Mouse (Mus musculus) ZHBTc4 (cell line): Measurements from ENCODE around the gene Unkl.
A peak's percentile ranks its signal among the peaks of the same experiment; 100 is the strongest.

ENCODE experiments used
- DNase-seq: peaks from one replicate; pipeline ENCODE4 v3.0.0-alpha.2; 2011; ENCODE audit warnings: low read depth, low spot score

Gene Unkl

DNA sequence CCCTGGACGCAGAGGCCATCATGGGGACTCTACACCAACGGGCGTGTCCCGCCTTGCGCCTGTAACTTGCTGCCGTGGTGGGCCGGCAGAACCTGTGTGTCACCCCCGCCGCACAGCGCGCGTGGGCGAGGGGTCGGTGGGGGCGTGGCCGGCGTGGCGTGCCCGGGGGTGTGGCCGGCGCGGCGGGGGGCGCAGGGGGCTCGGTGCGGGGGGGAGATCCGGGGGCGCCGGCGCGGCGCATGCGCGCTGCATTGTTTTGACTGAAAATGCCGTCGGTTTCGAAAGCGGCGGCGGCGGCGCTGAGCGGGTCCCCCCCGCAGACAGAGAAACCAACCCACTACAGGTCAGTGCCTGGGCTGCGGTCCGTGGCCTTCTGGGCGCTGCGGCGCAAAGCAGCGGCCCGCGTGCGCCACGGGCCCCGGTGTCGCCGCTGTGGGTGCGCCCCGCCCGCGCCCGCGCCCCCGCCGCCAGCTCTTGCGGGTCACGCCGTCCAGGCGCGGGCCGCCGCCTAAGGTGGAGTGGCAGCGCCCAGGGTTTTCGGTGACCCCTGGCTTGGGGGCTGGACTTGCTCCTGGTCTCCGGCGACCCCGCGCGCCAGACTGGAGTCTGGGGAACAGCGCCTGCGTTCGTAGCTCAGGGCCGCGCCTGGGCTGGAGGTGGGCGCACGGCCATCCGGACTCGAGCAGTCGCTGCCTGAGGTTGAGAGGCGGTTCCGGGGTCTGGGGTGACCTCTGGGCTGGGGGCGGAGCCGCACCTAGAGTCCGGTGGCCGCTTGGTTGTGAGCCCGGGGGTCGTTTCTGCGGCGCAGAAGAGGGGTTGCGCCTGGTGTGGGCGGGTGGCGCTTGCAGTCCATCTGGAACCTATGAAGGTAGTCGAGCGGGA lies at the start of gene Unkl:
Gene Unkl (plus strand): TSS at position 248 of the 882 bp plus-strand sequence.
- peak; percentile 74 for DNase-seq

DNA sequence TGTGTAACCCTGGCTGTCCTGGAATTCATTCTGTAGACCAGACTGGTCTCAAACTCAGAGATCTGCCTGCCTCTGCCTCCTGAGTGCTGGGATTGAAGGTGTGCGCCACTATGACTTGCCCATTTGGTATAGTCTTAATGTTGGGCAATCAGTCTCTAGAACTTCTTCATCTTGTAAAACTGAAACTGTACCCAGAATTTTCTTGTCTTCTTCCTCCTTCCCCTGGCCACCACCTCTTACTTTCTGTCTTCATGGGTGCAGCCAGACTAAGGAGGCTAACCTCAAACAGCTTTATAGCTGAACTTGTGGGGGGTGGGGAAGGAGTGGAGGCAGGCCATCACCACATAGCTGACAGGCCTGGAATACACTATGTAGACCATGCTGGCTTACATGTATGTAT lies 49.4 kb upstream of the Unkl start:
- DNase-seq = no peak

DNA sequence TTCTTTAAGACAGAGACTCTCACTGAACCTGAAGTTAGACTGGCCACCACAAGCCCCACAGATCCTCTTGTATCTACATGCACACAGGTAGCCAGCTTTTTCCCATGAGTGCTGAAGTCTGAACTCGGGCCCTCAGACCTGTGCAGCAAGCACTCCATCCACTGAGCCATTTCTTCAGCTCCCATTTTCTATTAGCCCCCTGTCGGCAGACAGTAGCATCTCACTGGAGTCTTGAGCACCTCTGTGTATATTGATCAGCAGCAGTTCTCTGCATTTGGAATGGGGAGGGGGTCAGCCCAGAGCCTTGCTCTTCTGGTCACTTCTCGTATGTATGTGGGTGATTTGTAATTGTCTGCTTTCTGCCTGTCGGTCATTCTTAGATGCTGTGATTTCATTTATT lies 48.2 kb upstream of the Unkl start:
- DNase-seq = peak; percentile 72

DNA sequence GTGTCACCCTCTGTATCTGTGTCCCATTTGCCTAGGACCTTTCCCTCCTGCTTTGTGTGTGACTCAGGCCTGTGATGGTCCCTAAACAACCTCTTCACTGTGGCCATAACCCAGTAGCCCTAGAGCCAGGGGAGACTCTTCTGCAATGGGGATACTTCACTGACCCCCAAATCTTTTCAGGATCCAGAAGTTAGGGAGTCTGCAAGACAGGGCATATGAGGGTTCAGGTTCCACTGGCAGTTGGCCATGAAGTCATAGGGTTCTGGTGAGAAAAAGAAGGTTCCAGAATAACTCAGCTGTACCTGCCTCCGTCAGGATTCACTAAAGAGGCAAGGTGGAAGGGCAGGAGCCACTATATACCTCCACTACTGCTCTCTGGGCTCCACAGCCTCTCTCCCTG lies 26.0 kb upstream of the Unkl start, which contains the start of gene Ccdc154:
Gene Ccdc154 (plus strand): TSS at position 301 of the 400 bp plus-strand sequence.
- DNase-seq = no peak

DNA sequence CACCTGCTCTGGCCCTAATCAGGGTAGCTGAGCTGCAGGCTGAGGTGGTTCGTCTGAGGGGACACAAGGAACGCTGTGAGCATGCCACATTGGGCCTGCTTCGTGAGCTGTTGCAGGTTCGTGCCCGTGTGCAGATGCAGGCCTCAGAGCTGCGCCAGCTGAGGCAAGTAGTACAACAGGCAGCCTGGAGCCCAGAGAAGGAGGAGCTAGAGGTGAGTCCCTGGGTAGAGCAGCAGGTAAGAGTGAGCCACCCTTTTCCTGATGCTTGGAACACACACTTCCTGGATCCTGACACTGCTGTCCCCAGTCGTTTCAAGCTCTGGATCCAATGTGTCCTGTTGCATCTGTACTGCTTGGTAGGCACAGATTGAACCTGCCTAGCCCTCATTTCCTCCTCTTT lies 24.8 kb upstream of the Unkl start:
- no peak for DNase-seq

DNA sequence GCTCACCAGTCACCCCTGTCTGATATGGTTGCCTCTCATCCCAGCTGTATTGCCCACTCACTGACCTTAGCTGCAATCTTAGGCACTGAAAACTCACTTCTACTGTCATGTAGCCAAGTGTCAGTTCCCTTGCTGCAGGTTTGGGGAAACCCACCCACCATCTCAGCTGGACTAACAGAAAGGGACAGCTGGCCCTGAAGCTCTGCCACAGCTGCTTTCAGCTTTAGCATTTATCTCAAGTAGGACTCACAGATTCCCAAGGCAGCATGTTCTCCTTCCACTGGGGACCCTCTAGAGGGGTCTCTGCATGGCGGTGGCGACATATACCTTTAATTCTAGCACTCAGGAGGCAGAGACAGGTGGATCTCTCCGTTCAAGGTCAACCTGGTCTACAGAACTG lies 23.4 kb upstream of the Unkl start:
- no peak for DNase-seq

DNA sequence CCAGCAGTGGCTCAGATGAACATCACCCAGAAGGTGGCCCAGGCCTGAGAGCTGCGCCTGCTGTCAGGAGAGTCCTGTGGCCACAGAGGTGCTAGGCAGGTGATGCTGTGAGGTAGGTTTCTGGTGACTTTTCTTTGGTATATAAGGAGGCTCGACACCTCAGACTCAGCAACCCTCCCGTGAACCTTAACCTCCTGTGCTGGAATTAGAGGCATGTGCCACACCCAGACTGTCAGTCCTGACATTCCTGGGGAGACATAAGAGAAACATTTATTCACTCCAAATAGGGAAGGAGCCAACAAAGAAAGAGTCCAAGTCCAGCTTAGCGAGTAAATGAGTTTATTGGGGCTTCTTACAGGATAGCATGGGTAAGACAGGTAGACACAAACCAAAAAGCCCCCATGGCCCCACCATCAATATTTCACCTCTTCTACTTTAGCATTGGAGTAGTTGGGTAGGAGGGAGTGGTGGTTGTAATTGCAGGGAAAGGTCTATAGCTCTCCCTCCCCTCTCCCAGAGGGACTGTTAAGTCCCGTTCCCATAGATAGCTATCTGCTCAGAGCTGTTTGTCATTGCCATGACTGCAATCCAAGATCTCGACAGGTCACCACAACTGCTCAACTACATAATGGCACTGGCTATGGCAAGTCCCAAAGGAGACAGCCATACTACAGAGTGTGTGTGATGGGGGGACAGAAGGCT lies 22.1 kb upstream of the Unkl start:
- DNase-seq = peak; percentile 46

DNA sequence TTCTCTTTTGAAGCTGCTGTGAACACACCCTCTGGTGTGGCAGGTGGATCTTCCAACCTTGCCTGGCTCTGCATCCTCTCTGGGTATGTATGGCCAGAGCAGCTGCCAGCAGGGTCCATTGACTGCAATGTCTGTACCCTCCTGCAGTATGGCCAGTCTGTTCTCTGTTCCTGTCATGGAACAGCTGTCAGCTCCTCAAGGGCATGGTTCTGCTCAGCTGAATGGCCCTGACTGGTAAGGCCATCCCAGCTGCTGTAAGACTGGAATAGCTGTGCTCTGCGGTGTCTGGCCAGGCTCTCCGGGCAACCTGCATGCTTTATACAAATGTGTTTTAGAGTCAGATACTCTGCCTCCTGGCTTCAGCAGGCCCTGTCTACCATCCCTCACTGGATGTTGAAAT lies 18.5 kb upstream of the Unkl start:
- DNase-seq = no peak

DNA sequence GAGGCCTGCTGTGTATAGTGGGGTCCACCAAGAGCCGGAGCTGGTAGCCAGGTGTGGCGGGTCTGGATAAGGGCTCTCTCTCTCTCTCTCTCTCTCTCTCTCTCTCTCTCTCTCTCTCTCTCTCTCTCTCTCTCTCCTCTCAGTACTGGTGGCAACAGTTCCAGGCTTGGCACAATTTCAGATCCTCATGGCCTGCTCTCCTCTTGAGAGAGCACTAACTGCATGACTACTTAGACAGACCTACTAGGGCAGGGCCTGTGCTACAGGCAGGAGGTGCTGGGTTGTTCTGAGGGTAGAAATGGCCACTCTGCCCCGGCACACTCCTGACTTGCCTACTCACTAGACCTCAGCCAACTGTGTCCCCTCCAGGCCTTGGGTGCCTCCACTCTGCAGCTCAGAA lies 15.6 kb upstream of the Unkl start:
- no peak for DNase-seq

DNA sequence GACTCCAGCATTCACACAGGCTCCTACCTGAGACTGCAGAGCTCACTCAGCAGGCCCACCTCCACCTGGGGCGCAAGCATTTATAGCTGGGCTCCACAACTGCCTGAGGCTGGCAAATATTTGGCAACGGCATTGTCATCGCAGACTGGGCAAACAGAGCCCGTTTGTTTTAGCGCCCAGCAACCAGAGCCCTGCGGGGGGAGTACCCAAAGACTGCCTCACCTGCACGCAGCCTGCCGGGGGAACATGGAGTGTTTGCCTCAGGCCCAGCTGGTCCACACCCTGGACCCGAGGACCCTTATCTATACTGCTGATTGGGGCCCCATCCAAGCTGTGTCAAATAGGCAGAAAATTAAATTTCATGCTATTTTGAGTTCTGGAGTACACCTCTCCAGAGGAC lies 12.8 kb upstream of the Unkl start, which contains the start of gene Gm38655:
Gene Gm38655 (minus strand): TSS at position 61 of the 400 bp plus-strand sequence.
- DNase-seq = no peak

DNA sequence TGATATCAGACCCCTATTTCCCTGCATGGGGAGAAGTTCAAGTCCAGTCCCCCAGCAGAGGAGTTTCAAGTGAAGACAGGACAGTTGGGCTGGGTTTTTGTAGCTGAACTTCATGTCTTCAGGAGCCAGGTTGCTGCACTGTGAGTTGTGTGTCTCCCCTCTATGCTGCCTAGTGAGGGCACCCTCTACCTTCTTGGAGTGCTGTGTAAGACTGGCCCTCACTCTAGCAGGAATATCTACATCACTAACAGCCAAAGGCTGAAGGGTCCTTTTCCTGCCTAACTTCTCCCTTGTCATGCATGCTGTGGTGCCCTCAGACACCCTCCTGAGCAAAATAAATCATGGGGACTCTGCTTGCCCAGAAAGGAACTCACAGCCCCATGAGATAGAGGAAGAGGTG lies 5.0 kb upstream of the Unkl start:
- no peak for DNase-seq

DNA sequence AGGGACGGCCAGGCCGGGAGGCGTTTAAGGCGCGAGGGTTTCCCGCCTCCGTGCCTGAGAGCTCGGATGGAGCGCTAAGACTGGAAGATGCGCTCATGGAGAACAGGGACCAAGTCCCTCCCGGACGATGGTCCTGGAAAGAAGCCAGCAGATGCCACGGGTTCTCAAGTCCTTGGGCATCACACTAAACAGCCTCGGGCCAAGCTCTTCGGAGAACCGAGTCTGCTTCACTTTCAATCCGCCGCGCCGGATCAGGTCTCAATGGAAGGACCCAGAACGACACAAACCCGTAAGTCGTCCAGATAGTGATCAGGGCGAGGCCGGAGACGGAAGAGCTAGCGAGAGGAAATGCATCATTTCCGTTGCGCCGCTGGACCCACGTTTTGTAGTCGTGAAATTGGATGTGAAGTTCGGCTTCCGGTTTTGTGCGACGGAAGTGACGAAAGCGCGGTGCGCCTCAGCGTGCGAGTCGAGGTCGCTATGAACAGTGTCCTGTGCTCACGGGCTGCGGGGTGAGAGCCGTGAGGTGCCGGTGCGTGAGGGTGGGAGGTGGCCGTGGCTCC lies 4.0 kb upstream of the Unkl start, which contains the start of gene BC003965:
Gene BC003965 (plus strand): TSS at position 426 of the 563 bp plus-strand sequence.
- DNase-seq = peak; percentile 99

DNA sequence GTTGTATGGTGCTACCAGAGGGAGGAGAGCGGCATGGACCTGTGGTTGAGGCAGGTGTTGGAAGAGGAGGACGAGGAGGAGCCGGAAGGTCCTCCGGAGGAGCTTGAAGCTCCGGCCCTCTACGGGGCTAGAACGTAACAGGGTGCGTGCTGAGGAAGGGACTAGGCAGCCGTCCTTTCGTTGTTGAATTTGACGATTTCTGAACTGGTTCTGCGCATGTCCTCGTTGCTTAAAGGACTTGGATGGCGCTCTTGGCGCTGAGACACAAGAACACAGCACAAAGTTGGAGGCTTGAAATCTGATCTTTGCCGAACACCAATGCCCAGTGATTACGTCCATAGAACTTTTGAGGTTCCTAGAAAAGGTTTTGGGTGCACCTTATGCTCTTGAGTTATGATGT lies 3.2 kb upstream of the Unkl start:
- no peak for DNase-seq

DNA sequence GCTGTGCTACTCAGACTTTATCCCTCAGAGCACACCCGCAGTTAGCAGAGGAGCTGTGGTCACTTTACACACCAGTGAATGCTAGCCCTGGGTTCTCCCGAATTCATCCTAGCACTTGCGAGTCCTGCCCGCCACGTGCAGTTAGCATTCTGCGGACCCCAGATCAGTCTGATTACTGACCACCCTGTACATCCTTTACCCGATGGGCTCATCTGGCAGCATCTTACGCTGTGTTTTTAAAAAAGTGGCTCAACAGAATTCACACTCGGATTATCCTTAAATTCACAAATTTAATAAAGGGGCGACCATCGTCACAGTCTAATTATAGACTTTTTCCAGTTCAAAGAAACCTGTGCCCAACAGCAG lies 430 bp upstream of the Unkl start:
- no peak for DNase-seq

DNA sequence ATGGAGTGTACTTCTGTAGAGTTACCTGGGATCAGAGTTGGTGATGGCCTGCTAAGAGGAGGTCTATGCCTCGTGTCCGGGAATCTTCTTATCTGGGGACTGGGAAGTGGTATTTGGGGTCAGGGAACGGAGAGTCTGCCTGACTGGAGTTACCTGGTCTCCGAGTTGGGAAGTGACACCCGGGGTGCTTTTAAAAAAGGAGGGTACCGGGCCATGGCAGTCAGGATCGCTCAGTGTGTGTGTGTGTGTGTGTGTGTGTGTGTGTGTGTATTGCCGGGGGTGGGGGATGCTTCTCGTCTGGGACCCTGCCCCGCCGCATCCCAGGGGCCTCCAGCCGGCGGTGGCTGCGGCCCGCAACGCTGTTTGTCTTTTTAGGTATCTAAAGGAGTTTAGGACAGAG lies 894 bp downstream of the Unkl start:
- no peak for DNase-seq

DNA sequence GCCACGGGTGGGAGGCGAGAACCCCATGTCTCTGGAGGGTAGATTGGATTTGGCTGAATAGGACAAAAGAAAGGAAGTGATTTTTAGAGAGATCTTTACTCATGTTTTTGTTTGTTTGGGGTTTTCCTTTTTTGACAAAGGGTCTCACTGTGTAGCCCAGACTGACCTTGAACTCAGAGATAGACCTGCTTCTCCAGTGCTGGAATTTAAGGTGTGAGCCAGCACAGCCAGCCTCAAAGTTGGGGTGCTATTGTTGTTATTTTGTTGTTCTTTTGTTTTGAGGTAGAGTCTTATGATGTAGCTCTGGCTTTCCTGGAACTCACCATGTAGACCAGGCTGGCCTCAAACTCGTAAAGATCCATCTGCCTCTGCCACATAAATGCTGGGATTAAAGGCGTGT lies 14.2 kb downstream of the Unkl start:
- DNase-seq = peak; percentile 67

DNA sequence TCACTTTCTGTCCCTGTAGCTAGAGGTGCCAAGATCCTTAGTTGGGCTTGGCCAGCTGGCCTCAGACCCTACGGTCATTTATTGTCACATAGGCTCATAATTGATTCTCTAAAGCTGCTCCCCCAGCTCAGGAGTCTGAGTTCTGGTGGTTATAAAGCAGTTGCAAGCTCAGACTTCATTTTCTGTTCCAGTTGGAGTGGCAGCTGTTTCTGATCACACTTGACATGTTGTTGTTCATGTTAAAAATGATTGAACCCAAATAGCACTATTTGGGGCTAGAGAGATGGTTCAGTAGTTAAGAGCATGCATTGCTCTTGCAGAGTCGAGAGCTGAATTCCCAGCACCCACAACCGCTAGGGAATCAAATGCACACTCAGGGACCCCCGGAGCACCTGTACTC lies 21.8 kb downstream of the Unkl start:
- DNase-seq = no peak

DNA sequence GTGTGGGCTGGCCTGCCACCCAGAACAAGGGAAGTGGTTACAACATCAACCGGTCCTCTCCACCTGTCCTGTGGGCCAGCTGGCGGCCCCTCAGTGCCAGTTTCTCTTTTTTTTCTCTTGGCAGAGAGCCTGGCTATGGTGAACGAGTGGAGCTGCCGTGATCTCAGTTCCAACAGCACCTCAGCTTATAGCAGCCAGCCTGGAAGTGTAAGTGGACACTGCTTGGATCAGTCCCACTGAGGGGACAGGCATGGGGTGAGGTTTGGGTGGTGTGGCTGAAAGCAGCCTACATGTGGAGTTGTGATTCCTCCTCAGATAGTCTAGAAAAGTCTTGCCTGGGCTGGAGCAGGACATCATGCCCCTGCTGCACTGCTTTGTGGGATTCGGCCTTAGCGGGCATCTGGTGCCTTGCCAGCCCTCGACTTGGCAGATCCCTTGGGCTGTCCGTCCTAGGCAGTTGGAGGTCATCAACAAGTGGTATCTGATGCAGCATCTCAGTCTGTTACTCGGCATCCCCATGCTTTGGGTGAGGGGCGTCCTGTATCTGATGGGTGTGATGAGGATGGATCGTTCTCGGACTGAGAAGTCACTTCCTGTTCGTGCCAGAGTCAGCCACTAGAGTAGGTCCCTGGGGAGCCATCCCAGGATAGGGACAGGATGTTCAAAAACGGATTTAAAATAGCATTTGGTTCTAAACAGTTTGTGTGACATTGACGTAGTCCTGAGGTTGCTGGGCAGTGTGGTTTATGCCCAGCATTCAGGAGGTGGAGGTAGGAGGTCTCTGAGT lies 22.7 kb downstream of the Unkl start:
- DNase-seq = no peak

DNA sequence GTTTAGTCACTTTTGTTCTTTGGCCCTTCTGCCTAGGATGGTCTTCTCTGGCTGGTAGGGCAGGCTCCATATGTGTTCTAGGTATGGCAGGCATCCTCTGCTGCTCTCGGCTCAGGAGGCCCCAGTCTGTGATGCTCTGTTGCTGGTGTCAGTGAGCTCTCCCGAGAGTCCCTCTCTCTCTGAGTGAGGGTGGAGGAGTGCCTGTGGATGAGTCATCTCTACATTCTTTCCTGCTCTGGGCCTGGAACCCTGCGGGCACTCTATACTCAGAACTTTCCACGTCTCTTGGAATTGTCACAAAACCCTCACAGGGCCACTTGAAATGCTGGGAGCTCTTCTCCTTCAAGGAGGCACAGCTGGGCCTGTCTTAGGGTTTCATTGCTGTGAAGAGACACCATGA lies 23.5 kb downstream of the Unkl start:
- no peak for DNase-seq

DNA sequence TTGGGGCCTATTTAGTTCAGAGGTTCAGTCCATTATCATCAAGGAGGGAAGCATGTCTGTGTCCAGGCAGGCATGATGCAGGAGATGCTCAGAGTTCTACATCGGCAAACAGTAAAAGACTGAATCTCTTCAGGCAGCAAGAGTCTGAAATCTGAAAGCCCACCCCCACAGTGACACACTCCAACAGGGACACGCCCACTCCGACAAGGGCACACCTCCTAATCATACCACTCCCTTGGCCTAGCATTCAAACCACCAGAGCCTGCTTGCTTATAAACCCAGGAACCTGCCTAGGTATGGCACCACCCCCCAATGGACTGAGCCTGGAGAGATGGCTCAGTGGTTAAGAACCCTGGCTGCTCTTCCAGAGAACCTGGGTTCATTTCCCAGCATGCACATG lies 27.2 kb downstream of the Unkl start:
- peak; percentile 59 for DNase-seq

DNA sequence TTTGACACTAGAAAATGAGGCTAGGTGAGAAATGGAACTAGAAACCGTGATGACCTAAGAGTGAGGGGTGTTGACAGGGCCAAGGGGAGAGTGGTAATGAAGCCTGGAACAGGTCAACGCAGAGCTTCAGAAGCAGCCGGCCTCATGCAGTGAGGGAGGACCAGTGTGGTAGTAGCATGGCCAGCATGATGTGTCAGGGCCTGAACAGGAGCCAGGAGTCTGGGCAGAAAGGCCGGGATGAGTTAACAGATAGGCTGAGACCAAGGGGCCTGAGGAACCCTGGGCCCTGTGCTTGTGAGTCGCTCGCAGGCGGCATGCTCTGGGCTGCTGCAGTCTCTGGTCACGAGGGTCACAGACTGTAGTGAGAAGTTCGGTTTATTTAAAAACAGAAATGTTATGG lies 30.8 kb downstream of the Unkl start:
- no peak for DNase-seq
